Mouse (Mus musculus): ENCODE data around the gene Chn1. TPM values are rescaled to one million over a fixed set of nuclear protein-coding genes. Genes with fewer than 3 reads are reported as not detected.

Gene Chn1
- polyA plus RNA-seq, 1 experiment from 2014 or later = 0.78 TPM

Other genes with a start within 250 kb of the Chn1 start
- 3.5 and 3.8 TPM in 2 replicates for gene Wipf1, start 245.6 kb downstream of the Chn1 start, polyA plus RNA-seq (2015; fragmentation: Nextera tagmentation; extraction: Ambion mirVana)
- 0.30 and 0.53 TPM in 2 replicates for gene Chrna1, start 195.0 kb downstream of the Chn1 start, polyA plus RNA-seq (2015; fragmentation: Nextera tagmentation; extraction: Ambion mirVana)
- gene Atf2, start 117.3 kb upstream of the Chn1 start, polyA plus RNA-seq (2015; fragmentation: Nextera tagmentation; extraction: Ambion mirVana) = 16.7 and 18.4 TPM in 2 replicates
- gene Atp5g3, start 136.0 kb upstream of the Chn1 start, polyA plus RNA-seq (2015; fragmentation: Nextera tagmentation; extraction: Ambion mirVana) = 610 and 686 TPM in 2 replicates

Data from liver, embryonic 15.5 days (tissue).